Mouse (Mus musculus) kidney, postnatal 4 days (tissue): ENCODE results near the gene Mthfsd.

Experiments used
- DNase-seq, 2 experiments: peaks; one replicate each; pipeline ENCODE4 v3.0.0; 2021; ENCODE audit warnings: mixed read lengths in 2 of 2

Gene Mthfsd

DNA sequence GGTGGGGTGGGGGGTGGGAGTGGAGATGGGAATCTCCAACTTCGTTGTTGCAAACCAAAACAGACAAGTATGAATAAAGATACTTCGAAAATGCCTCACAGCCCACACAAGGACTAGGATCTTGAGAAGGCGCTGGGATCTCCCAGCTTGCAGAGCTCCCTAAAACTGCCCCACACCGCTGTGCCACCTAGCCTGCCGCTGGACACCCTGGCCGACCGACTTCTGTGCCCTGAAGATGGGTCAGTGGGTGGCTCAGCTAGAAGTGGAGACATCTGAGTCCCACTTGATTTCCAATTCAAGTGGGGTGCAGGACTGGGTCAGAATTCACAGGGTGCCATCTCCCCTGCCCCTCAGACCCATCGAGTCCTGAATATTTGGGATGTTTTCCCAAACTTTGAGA is 13.5 kb upstream of the Mthfsd start:
- DNase-seq: no peak

DNA sequence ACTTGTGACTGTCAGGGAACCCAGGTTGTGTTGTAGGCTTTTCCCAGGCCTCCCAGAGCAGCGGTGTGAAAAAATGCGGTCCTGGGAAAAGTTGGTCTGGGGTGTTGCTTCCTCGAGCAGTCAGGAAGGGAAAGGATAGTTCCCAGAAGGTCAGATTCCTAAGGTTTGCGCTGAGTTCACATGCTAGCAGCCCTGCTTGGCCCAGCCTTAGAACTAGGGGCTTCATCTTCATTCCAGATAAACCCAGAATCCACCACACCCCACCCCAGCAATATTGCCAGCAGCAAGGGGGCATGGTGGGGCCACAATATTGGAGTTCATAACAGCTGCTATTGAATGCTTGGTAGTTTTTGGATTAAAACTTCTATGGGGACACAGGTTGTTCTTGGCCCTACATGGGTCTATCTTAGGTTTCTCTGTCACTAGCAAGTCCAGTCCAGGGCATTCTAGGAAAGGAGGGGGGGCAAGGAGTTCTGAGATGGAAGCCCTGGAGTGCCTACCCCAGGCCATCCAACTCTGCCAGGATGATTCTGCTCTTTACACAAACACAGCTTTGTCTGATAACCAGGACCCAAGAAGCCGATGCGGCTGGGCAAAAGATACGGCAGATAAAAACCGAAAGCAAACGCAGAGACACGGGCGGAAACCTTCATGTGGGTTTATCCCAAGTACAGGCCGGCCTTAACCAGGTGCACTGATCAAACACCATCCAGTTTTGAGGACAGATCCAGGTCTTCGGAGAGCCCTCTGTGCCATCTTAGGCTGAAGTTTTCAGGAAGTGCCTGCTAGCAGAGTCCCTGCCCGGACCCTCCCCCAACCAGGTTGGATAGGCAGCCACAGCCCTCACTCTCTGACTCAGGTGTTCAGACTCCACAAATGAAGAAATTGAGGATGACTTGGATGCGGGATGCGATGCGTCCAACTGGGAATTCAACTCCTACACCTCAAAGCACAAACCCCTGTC is 12.5 kb upstream of the Mthfsd start:
- DNase-seq: peak in 1 of 2 experiments; percentile 35

DNA sequence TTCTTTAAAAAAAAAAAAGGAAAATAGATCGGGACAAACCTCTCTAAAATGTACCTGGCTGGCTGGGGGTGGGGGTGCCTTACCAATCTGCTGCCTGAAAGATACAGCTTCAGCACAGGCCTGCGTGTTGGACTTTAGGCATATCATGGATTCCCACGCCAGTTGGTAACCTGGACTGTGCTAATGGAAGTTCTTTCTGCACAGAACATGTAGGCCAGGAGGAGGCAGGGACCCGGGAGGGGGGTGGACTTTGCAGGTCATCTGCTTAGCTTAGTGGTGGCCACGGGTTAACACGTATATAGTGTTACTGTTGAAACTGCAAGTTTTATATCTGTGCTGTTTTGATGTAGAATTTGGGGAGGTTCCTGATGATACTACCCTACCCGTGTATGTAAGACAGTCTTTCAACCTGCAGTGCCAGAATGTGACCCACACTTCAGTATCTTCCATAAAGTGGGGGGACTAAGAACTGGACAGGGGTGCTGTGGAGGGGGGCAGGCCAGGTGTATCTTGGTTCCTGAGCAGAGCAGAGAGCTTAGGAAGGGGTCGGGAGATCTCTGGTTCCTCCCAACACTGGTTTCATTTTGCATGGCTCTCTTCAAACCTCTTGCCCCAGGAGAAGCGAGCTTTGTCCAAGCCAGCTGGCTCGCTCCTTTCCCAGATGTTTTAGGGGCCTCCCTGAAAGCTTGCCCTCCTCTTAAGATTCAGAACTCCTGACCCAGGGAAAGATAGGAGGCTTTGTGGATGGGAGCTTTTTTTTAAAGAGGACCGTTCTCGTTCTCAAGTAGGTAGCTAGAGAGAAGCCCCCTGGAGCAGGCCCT is 11.7 kb upstream of the Mthfsd start:
- peak in 1 of 2 experiments; percentile 48 for DNase-seq

DNA sequence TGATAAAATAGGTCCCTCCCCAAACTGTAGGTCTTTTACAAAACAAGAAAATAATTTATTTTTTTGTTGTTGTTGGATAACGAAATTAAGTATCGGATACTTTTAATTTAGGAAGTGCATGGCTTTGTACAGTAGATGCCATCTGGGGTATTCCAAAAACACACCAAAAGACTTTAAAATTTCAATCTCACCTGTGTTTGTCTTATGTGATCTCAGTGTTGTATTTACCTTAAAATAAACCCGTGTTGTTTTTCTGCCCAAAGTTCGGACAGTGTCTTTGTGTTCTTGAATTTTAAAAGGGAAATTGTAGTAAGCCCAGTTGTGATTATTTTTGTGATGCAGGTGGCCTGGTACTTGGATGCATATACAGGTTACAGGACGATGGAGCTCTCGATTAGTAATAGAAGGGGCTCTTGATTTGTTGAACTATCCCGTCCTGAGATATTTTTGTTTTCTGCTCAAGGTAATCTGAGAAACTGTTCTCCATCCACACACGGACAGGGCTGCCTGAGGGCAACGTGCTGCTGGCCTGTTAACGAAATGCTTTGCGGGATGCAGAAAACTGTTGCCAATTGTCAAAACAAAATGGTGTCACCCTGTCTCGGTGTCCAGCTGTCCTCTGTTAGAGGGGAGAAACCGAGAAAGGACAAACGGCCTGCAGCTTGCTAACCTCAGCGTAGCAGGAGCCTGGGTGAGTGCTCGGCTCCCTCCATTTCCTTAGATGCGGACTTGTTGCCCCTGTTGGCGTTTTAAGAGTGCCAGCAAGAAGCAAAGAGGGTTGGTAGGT is 10.6 kb upstream of the Mthfsd start:
- peak in 1 of 2 experiments; percentile 52 for DNase-seq

DNA sequence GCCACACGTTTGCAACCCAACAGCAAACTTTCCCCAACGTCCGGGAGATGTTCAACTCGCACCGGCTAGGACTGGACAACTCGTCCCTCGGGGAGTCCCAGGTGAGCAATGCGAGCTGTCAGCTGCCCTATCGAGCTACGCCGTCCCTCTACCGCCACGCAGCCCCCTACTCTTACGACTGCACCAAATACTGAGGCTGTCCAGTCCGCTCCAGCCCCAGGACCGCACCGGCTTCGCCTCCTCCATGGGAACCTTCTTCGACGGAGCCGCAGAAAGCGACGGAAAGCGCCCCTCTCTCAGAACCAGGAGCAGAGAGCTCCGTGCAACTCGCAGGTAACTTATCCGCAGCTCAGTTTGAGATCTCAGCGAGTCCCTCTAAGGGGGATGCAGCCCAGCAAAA is 9.7 kb upstream of the Mthfsd start:
- DNase-seq: peak; percentile 44 to 51

DNA sequence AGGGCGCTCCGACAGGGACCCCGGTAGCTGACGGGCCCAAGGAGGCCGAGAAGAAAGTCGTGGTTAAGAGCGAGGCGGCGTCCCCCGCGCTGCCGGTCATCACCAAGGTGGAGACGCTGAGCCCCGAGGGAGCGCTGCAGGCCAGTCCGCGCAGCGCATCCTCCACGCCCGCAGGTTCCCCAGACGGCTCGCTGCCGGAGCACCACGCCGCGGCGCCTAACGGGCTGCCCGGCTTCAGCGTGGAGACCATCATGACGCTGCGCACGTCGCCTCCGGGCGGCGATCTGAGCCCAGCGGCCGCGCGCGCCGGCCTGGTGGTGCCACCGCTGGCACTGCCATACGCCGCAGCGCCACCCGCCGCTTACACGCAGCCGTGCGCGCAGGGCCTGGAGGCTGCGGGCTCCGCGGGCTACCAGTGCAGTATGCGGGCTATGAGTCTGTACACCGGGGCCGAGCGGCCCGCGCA is 9.0 kb upstream of the Mthfsd start:
- DNase-seq: peak; percentile 57 to 71

DNA sequence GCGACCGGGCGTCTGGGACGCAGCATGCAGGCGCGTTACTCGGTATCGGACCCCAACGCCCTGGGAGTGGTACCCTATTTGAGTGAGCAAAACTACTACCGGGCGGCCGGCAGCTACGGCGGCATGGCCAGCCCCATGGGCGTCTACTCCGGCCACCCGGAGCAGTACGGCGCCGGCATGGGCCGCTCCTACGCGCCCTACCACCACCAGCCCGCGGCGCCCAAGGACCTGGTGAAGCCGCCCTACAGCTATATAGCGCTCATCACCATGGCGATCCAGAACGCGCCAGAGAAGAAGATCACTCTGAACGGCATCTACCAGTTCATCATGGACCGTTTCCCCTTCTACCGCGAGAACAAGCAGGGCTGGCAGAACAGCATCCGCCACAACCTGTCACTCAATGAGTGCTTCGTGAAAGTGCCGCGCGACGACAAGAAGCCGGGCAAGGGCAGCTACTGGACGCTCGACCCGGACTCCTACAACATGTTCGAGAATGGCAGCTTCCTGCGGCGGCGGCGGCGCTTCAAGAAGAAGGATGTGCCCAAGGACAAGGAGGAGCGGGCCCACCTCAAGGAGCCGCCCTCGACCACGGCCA is 8.5 kb upstream of the Mthfsd start:
- peak; percentile 68 to 79 for DNase-seq

DNA sequence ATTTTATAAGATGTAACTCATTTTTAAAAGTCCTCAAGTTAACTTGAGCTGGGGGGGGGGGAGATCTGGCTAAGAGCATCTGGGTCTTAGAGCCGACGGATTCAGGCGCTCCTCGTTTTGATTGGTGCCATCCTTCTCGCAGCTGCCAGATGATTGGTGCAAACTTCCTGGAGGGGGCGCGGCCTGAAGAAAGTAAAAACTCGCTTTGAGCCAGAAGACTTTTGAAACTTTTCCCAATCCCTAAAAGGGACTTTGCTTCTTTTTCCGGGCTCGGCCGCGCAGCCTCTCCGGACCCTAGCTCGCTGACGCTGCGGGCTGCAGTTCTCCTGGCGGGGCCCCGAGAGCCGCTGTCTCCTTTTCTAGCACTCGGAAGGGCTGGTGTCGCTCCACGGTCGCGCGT is 7.8 kb upstream of the Mthfsd start, which contains the start of gene Foxc2:
Gene Foxc2, plus strand, starts transcription at position 224 of the 400 bp plus-strand sequence.
- DNase-seq: peak; percentile 91 to 95

DNA sequence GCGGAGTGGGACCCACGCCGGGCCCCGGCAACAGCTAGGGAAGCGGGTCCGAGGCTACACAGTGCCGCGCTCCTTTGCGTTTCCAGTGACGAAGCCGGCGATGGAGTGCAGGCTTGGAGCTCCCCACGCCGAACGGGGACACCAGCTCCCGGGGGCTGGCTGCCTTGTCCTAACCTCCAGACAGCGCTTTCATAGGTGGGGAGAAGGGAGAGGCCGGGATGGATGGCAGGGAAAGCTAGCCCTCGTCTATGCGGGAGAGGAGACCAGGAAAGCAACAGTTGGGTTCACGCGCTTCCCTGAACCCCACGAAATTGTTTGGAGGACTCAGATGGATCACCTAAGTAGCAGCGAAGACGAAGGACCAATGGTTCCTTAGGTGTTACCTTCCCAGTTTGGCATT is 6.9 kb upstream of the Mthfsd start:
- DNase-seq: no peak

DNA sequence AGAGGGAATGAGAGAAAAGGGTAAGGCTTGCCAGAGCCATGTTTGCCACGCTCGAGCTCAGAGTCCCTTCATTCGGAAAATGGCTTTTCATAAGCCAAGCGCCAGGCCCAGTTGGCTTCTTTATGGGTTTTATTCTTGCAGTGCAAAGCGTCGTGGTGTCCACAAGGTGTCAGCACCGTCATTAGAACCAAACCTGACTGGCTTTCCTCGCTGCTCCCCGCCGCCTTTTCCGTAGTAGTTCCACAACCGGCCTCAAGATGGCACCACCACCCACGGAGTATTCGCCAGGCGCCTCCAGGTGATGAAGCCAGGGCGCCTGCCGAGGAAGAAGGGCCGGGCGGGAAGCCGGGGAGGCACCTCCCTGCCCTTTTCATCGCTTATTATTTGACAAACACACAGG is 5.1 kb upstream of the Mthfsd start:
- DNase-seq: peak; percentile 96 to 98

DNA sequence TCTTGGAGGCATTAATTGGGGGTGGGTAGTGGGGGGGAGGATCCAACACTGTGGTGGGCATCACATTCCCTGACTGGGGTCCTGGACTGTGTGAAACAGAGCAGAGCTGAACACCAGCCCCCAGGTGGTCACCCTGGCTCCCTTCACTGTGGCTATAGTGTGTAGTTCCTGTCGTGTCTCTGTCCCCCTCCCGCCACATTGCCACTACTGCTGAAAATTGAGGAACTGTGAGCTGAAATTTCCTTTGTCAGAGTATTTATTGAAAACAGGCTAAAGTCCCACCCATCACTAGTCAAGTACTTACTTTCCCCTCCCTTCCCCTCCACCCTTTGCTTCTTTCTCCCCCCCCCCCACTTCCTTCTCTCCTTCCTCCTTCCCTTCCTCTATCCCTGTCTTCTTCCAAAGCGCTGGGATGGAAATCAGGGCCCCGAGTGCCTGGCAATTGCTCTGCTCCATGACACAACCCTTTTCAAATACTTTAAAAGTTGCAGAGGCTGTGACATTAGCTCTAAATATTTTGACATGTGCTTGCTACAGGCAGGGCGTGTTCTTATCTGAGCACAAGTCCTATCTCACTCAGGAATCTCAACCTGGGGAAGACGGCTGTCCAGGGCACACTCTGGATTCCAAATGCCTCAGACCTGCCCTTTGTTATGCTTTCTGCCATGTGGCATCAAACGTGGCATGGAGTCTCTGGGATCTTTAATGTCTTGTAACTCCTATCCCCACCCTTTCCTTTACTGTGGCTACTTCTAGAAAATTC is 3.1 kb upstream of the Mthfsd start:
- no peak for DNase-seq

DNA sequence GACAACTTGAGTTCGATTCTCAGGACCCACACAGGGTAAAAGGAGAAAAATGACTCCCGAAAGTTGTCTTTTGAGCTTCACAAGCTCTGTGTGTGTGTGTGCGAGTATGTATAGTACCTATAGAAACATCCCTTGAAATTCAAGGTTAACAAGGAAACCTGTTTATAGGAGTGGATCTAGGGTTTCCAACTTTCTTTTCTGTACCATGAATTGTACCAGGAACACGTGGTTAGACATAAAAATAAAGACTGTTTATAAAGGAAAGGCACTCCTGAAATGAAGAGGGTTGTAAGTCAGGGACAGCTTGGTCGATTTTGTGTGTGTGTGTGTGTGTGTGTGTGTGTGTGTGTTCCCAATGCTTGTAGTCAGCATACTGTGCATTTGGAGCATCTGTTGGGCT is 465 bp upstream of the Mthfsd start:
- DNase-seq: no peak

DNA sequence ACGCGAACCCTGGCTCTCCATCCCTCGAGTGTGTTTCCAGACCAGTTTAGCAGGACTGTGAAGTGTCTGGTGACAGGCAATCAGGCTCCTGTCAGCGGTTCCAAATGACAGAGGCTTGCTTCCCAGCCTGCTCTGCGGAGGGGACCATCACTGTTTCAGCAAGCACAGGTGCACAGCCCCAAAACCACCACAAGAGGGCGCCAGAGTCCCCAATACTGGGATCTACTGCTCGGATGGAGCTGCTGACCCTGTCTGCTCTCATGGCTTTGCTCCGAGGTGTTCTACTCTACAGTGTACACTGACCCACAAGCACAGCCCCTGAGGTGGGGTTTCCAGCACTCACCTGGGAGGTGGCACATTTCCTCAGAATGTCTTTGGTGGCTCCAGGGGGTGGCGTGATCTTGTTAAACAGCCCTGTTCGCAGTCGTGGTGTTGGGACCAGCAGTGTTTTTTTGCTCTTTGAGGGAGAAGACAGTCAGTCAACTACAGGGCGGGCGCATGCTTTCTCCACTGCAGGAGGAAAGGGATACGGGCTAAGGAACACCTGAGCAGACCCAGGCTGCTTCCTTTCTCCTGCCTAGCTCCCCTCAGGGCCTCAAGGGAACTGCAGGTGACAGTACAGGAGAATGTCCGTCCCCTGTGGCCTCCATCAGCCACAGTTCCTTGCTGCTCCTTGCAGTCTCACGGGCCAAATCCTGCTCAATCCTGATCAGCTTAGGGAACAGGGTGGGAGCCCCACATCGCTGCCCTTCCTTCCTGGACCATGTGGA is 4.0 kb downstream of the Mthfsd start:
- DNase-seq: peak; percentile 88 to 89

DNA sequence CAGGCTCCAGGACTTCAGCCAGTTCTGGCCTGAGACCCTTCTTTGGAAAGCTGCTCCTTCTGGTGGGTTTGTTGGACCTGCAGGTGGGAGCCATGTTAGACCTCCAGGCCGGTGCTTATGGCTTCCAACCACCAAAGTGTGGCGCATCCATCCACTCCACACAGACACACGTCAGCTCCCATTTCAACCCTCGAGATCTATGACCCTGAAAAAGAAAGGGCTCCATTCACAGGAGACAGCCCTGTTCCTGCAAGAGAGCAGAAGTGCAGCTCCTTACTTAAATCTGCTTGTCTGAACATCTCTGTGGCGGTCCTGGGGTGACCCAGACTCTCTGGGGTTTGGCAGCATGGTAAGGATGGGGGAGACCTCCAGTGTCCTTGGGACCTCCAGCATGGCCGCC is 14.7 kb downstream of the Mthfsd start:
- no peak for DNase-seq

DNA sequence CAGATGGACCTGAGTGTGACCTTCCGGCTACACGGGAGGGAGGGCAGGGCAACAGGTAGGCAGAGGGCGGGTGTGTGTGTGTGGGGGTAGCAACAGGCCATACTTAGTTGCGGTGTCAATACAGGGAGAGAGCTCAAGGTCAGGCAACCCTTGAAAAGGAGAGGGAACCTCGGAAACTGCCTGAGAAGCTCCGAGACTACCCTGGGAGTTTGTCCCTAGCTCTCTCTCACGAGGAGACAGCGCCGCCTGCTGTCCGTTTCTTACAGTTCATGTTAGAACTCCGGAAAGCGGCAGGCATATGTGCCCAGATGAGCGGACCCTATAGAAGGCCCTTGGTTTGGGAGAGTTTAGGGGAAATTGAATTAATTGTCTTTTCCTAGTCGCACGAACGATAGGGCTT is 15.6 kb downstream of the Mthfsd start:
- peak; percentile 94 to 95 for DNase-seq

DNA sequence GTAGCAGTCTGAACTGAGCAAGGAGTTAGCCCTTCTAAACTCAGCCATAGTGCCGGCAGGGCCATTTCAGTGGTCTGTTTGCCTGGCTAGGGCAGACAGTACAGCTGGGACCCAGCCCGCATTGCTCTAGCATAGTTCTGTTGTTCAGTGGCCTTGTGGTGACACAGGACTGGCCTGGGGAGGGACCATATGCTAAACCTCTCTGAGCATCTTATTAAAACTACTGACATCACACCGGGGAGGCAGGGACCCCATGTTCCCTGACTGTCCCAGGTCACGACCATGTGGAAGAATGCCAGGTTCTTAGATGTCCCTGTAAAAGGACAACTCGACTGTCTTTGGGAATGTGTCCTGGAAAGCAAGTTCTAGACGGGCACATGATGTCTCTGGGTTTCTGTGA is 16.1 kb downstream of the Mthfsd start:
- no peak for DNase-seq

DNA sequence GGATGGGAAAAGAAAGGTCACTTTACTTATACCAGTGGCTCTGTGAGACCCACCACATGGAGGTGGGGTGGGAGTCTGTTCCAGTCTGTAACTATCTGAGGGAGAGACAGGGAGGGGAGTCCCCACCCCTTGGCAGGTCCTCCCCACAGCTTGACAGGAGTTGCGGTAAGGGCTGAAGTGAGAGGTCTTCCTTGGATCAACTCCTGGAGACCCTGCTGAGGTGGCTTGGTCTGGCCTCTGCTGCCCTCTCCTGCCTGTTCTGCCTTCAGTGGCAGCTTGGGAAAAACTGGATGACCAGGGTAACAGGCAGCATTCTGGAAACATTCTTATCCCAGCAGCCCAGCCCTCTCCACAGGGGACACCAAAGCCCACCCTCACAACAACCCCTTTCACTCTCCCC is 17.5 kb downstream of the Mthfsd start:
- peak in 1 of 2 experiments; percentile 54 for DNase-seq

DNA sequence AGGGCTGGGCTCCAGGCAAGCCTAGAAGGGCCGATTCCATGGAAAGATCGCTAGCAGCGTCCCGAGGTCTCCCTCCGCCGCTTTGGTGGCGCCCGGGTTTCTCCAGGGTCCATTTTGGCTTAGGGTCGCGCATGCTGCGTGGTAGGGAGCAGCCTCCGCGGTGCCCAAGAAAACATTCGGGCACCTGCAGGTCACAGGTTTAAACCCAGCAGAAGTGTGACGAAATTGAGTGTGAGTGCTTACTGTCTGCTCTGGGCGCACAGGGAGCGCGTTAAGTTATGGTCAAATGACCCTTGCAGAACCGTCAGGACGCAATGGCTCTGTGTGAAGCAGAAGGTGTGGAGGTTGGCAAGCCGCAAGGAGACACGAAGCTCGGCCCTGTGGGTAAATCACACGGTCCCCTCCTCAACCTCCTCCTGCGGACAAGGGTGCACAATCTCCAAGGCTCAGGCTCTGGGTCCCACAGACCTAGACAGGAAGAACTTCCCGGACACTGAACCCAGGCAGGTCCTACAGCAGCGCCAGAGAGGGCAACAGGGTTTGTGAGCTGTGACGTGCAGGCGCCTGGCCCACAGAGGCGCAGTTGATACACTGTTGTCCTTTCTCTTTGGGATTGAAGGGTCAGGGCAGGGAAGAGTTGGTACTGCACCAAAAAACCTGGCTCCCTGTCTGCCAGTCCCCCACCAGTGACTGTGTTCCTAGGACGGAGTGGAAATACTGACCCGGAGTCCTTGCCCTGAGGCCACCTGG is 18.4 kb downstream of the Mthfsd start:
- DNase-seq: no peak

DNA sequence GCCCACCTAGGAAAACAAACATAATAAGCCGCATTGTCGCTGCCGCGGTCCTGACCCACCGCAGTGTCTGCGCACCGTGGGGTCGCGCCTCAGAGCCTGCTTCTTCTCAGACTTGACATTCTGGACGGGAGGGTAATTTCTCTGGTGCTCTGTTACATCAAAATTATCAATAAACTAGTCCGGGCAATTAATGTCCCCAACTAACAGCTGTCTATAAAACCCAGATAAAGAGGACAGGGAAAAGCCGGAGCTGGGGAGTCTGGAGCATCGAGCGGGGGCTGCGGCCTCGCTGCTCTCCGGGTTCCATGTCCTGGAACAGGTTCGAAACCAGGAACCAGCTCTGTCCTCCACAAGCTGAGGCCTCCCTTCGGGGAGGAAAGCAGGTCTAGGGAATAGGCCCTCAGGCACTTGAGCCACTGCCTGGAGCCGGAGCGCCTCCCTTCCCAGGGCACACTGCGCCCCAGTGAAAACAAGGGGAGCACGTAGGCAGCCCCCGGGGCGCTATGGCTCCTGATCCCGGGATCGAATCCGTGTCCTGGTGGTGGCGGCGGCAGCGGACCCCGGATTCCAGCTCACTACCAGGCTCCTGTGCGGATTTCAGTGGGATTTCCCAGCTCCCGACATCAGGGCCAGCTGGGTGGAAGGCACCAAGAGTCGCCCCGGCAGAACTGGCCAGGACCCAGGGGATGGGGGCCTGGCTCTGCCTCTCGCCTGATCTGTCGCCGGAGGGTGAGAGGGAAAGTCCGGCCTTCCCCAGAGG is 19.1 kb downstream of the Mthfsd start:
- DNase-seq: no peak
